Mouse (Mus musculus) adrenal gland, adult 2 months (tissue): ENCODE measurements around the gene Rfc2. TPM values are rescaled to one million over a fixed set of nuclear protein-coding genes. Genes with fewer than 3 reads are reported as not detected.

ENCODE experiments used
- DNase-seq: peaks from one replicate; pipeline ENCODE4 v3.0.0; 2021
- long read RNA-seq: library from polyadenylated mRNA; stranded (forward); transcript quantifications from one replicate; pipeline ENCODE4 v2.0.0, GENCODE M21; 2021
- polyA plus RNA-seq: library from polyadenylated mRNA; depleted of rRNA; stranded (reverse); fragments of >200 nt; gene quantifications from 2 replicates; pipeline ENCODE4 v1.2.3, GENCODE M21; 2012; rRNA removed
- total RNA-seq, 2 experiments: library from RNA; stranded (reverse); gene quantifications; 2 replicates each; pipeline ENCODE4 v1.2.3; 2021

Rfc2 gene
- total RNA-seq: 10 to 100 TPM; 40.0 to 48.4 TPM
- polyA plus RNA-seq: 25.2 and 29.5 TPM in 2 replicates
- long read RNA-seq, full-length matches to known transcripts: 54 of 60 reads
- long read RNA-seq, partial matches to known transcripts: 2 of 60 reads
- long read RNA-seq, other reads (novel, unspliced or antisense): 4 of 60 reads

GRCm38 (mm10) chr5:134581146-134581545, at the start of gene Rfc2:
TSS of gene Rfc2 (plus strand) at chr5:134581366.
- no peak for DNase-seq

DNA sequence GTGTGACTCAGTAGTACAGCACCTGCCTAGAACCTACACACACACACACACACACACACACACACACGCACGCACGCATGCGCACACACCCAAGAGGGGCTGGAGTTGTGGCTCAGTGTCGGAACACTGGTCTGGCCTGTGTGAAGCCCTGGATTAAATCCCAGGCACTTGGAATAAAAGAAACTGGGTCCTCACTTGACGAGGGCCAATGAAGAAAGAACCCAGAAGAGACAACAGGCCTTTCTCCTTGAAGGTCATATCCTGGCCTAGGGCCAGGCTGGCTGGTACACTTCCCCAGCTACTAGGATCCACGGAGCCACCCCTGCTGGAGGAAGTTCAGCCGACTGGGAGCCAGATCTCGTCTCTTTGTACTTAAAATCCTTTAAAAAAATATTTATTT, 49.6 kb upstream of the Rfc2 start:
- no peak for DNase-seq

DNA sequence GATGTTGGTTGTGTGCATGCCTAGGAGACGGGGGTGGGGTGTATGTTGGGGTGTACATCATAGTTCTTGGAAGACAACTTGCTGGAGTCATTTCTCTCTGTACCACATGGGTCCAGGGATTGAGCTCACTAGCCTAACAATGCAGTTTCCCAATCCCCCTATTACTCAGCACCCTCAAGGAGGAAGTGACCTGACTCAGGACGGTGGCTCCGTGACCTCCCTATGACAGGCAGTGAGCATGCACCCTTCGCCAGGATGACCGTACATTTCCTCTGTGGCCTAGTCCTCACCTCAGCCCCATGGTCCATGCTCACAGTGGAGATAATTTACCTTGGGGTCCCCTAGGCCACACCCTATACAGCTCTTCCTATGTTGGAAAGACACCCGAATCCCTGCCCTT, 48.7 kb upstream of the Rfc2 start:
- DNase-seq: peak; percentile 69

GRCm38 (mm10) chr5:134536036-134536435, 45.1 kb upstream of the Rfc2 start:
- no peak for DNase-seq

- DNase-seq: peak; percentile 87
Measured at GRCm38 (mm10) chr5:134539891-134540290, 41.3 kb upstream of the Rfc2 start.

GRCm38 (mm10) chr5:134540881-134541280, 40.3 kb upstream of the Rfc2 start:
- peak; percentile 61 for DNase-seq

GRCm38 (mm10) chr5:134541640-134542039, 39.5 kb upstream of the Rfc2 start:
- DNase-seq: peak; percentile 65

- DNase-seq: peak; percentile 49
Measured at GRCm38 (mm10) chr5:134544516-134545241, 36.5 kb upstream of the Rfc2 start.

GRCm38 (mm10) chr5:134545242-134545629, 35.9 kb upstream of the Rfc2 start:
- no peak for DNase-seq

DNA sequence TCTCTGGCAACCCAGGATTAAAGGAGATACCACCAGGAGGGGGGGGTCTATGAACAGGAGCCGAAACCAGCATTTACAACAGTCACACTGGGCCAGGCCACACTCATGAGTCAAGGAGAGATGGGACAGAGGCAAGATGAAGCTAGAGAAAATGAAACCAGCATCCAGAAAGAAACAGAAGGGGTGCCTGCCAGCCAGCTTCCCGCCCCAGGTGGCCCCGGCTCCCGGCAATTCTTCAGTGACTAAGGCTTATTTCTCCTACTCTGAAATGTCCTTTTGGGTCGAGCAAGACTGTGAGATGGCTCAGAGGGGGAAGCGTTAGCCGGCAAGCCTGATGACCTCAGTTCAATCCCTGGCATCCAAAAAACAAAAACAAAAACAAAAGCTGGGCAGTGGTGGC, 34.4 kb upstream of the Rfc2 start:
- DNase-seq: no peak

GRCm38 (mm10) chr5:134548306-134548705, 32.9 kb upstream of the Rfc2 start:
- DNase-seq: no peak

DNA sequence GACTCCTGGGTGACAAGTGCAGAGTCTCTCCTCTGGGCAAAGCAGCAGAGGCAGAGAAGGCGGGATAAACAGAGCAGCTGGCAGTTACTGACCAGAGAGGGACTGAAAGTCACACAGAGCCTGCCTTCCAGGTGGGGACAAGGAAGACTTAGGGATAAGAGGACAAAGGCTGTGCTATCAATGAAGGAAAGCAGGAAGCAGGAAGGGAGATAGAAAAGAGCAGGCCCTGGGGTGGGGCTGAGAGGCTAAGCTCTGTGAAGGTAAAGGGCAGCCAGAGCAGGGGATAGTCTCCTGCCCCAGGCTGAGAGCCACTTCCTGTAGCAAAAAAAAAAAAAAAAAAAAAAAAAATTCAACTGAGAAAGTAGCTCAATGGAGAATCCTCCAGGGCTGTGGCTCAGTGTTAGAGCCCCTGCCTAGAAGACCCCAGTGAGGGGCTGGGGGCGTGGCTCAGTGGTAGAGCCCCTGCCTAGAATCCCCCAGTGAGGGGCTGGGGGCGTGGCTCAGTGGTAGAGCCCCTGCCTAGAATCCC, 31.5 kb upstream of the Rfc2 start:
- DNase-seq: no peak

- DNase-seq: no peak
Measured at GRCm38 (mm10) chr5:134550836-134551232, 30.3 kb upstream of the Rfc2 start.

DNA sequence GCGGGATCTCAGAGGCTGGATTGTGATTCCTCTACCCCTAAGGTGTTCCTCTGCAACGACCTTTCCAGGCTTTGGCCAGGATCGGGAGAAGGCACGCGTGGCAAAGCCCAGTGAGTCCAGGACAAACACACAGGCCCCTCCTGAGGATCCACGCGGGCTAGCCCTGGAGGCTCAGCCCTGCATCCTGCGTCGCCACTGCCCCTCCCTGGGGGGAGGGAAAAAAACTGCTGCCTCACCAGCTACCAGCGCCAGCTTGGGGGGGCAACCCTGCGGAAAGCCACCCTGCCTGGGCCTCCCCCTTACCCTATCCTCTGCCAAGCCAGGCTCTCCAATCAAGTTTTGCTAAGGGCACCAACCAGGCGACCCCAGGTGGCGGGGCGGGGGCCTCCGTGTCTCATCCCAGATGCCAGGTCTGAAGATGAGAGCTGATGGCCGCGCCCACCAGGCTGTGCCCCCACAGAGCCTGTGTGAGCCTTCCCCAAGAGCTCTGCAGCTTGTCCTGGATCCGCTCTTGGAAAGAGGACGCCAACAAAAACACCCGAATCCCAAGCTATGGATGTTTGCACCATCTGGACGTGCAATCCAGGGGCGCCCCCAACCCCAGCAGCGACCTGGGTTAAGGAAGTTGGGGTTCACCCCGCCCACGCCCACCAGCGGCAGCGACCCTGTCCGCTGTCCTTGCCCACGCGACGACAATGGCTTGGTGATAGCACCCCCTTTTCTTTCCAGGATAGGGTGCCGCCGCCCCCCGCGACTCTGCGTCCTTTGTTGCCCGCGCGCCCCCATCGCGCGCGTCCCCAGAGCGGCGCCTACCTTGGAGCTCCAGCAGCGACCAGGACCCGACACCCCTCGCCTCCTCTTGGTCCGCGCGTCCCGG, 29.7 kb upstream of the Rfc2 start:
- DNase-seq: peak; percentile 53

GRCm38 (mm10) chr5:134552110-134552972, 28.8 kb upstream of the Rfc2 start, which contains the start of gene Clip2:
TSS of gene Clip2 (minus strand) at chr5:134552434.
- DNase-seq: peak; percentile 100

DNA sequence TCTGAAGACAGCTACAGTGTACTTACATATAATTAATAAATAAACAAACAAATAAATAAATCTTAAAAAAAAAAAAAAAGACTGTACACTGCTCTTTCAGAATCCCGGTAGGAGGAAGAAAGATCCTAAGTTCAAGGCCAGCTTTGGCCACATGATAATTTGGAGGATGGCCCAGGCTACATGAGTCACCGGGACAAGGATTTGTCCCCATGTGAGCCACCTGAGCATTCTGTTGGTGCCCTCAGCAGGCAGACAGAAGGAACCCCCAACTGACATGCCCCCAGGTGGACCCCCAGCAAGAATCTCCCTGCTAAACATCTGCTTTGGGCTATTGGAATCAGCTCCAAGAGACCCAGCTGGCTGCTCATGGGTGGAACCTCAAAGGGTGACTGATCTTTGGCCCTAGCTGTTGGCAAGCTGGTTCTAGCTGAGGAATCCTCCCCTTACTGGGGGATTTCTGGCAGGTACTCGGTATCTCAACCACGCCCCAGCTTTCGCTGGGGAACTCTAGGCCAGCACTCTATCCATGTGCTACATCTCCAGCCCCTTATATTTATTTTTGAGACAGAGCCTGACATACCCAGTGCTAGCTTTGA, 27.1 kb upstream of the Rfc2 start:
- peak; percentile 86 for DNase-seq

GRCm38 (mm10) chr5:134555463-134556164, 25.6 kb upstream of the Rfc2 start:
- peak; percentile 91 for DNase-seq

DNA sequence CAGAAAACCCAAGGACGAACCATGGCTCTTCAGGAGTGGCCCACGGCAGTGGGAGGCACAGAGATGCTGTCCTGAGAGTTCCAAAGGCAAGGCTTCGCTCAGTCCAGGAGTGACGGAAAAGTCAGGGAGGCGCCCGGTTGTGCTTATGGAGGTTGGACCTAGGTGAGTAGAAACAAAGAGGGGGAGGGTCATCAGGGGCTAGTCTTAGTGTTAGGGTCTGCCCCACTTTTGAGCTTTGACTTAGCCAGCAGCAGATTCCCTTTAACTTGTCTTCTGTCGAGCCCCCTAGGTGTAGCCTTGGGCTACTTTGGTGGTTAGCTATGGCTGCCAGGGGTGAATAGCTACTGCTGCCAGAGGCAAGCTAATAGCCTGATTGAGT, 21.1 kb upstream of the Rfc2 start, which contains the start of gene Syna:
Syna (minus strand) TSS at position 101 of the 379 bp plus-strand sequence.
- DNase-seq: no peak

GRCm38 (mm10) chr5:134560450-134561171, 20.6 kb upstream of the Rfc2 start:
- no peak for DNase-seq

- DNase-seq: no peak
Measured at GRCm38 (mm10) chr5:134564272-134564671, 16.9 kb upstream of the Rfc2 start.
